Mouse (Mus musculus) forebrain, postnatal 0 days (tissue): ENCODE results near the gene Ccr6. TPM values are rescaled to one million over a fixed set of nuclear protein-coding genes. Genes with fewer than 3 reads are reported as not detected.

Experiments
- ATAC-seq: fragments of 200-750 bp; cut with Nextera tagmentation; 2 replicates; pipeline ENCODE4 v1.8.0; 2017; ENCODE audit warnings: mild to moderate bottlenecking, moderate library complexity
- DNase-seq: peaks from one replicate; pipeline ENCODE4 v3.0.0-alpha.2; 2015
- H3K27ac ChIP-seq: fragments of 300-500 bp; sonication (generic); 2 replicates; pipeline ENCODE4 v1.5.1; 2014; ENCODE audit warnings: low read depth, mild to moderate bottlenecking, antibody characterized with exemption, low read length, moderate library complexity, mixed read lengths
- H3K27me3 ChIP-seq: fragments of 300-500 bp; sonication (generic); 2 replicates; pipeline ENCODE4 v1.6.1; 2014; ENCODE audit warnings: mild to moderate bottlenecking, low read length, mixed read lengths; ENCODE audit not compliant: insufficient read depth
- H3K36me3 ChIP-seq: fragments of 300-500 bp; sonication (generic); 2 replicates; pipeline ENCODE4 v1.6.1; 2014; ENCODE audit warnings: mild to moderate bottlenecking, moderate library complexity; ENCODE audit not compliant: insufficient read depth
- H3K4me1 ChIP-seq: fragments of 300-500 bp; sonication (generic); 2 replicates; pipeline ENCODE4 v1.6.1; 2014; ENCODE audit warnings: antibody characterized with exemption; ENCODE audit not compliant: insufficient read depth
- H3K4me2 ChIP-seq: fragments of 300-500 bp; sonication (generic); 2 replicates; pipeline ENCODE4 v1.6.1; 2014; ENCODE audit warnings: low read depth, mild to moderate bottlenecking, moderate library complexity
- H3K4me3 ChIP-seq: fragments of 300-500 bp; sonication (generic); 2 replicates; pipeline ENCODE4 v1.5.1; 2014; ENCODE audit warnings: low read depth, low read length, mixed read lengths
- H3K9ac ChIP-seq: fragments of 300-500 bp; sonication (generic); 2 replicates; pipeline ENCODE4 v1.6.1; 2014; ENCODE audit warnings: mild to moderate bottlenecking
- H3K9me3 ChIP-seq: fragments of 300-500 bp; sonication (generic); 2 replicates; pipeline ENCODE4 v1.6.1; 2016; ENCODE audit warnings: low read length
- CTCF ChIP-seq: sonication (generic); IDR thresholded peaks from 2 replicates; pipeline ENCODE4 v1.5.1; 2016; ENCODE audit warnings: antibody characterized with exemption, control low read depth, low read depth
- WGBS: fragments of 180-500 bp; shearing (Covaris S2); extraction: QIAGEN DNeasy Blood & Tissue Kit; methylation state at CpG from one replicate; pipeline ENCODE4 v1.1.7; 2014; 5-methylcytosine and 5-hydroxymethylcytosine counted together
- polyA plus RNA-seq: library from polyadenylated mRNA; unstranded; fragments of >200 nt; fragmentation: Nextera tagmentation; extraction: Ambion mirVana; gene quantifications from 2 replicates; pipeline ENCODE4 v1.2.1, GENCODE M21; 2015
- total RNA-seq: library from RNA; depleted of rRNA; stranded (reverse); fragments of >200 nt; gene quantifications from 2 replicates; pipeline ENCODE4 v1.2.3, GENCODE M21; 2014

Gene Ccr6
- total and polyA plus RNA-seq, 2 experiments from 2014 or later, result not detected

- no peak for ATAC-seq
- no peak for DNase-seq
Observed at GRCm38 (mm10) chr17:8223225-8223624, 12.6 kb upstream of the Ccr6 start.

GRCm38 (mm10) chr17:8224072-8224471 lies 11.8 kb upstream of the Ccr6 start:
- DNase-seq, result no peak
- WGBS, result 84% methylated on average over 1 of the region's 1 CpGs
- Histone ChIP-seq H3K27me3 (no peaks in the 10 kb centered on the region), H3K9me3 (no peaks in the 10 kb centered on the region), H3K4me1 (no peaks in the 10 kb centered on the region), H3K27ac (no peak overlapping the region), H3K9ac (no peak overlapping the region), H3K36me3 (no peaks in the 10 kb centered on the region), H3K4me3 (no peak overlapping the region), H3K4me2 (no peak overlapping the region)
- ATAC-seq, result no peak
- no peak for TF ChIP-seq CTCF

More at GRCm38 (mm10) chr17:8223225-8223624, 12.6 kb upstream of the Ccr6 start:
- no peak overlapping the region for H3K4me3 ChIP-seq
- no peak overlapping the region for H3K4me2 ChIP-seq
- H3K4me1 ChIP-seq, result no peaks in the 10 kb centered on the region
- H3K36me3 ChIP-seq, result no peaks in the 10 kb centered on the region
- no peak for TF ChIP-seq CTCF
- no peak overlapping the region for H3K9ac ChIP-seq
- WGBS, result 73% methylated on average over 10 of the region's 10 CpGs
- no peaks in the 10 kb centered on the region for H3K27me3 ChIP-seq
- no peaks in the 10 kb centered on the region for H3K9me3 ChIP-seq
- no peak overlapping the region for H3K27ac ChIP-seq

GRCm38 (mm10) chr17:8225166-8225565 lies 10.7 kb upstream of the Ccr6 start:
- Histone ChIP-seq H3K9ac (no peak overlapping the region), H3K4me1 (no peaks in the 10 kb centered on the region), H3K4me3 (no peak overlapping the region), H3K4me2 (no peak overlapping the region), H3K27ac (no peak overlapping the region), H3K36me3 (no peaks in the 10 kb centered on the region), H3K27me3 (no peaks in the 10 kb centered on the region), H3K9me3 (no peaks in the 10 kb centered on the region)
- WGBS, result 95% methylated on average over 2 of the region's 2 CpGs
- ATAC-seq, result no peak
- no peak for DNase-seq
- TF ChIP-seq CTCF, result no peak

GRCm38 (mm10) chr17:8225746-8226145 lies 10.1 kb upstream of the Ccr6 start:
- DNase-seq, result no peak
- WGBS, result 71% methylated on average over 4 of the region's 4 CpGs

DNA sequence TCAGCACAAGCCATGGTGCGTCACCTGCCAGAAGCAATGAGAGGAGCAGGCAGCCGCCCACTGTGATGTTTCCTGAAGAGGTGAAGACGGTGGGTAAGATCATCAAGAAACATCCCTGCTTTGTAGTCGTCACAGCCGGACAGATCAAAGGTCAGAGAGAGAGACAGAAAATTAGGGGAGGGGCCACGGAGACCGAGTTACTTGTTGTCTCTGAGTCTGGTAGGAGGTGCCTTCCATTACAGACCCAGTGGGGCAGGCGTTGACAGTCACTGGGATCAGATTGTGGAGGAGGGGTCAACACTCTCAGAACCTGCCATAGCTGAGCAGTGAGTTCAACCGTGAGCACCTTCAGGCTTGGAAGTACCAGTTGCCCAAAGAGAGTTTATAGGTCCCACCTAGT lies 7.2 kb upstream of the Ccr6 start:
- no peak for TF ChIP-seq CTCF
- no peak overlapping the region for H3K9ac ChIP-seq
- no peaks in the 10 kb centered on the region for H3K36me3 ChIP-seq
- no peak overlapping the region for H3K27ac ChIP-seq
- no peaks in the 10 kb centered on the region for H3K4me1 ChIP-seq
- no peak overlapping the region for H3K4me2 ChIP-seq
- no peak overlapping the region for H3K4me3 ChIP-seq
- ATAC-seq (no peak), DNase-seq (no peak)
- no peaks in the 10 kb centered on the region for H3K9me3 ChIP-seq
- 58% methylated on average over 9 of the region's 9 CpGs for WGBS
- no peaks in the 10 kb centered on the region for H3K27me3 ChIP-seq

More at GRCm38 (mm10) chr17:8225746-8226145, 10.1 kb upstream of the Ccr6 start:
- no peak overlapping the region for H3K27ac ChIP-seq
- H3K4me1 ChIP-seq, result no peaks in the 10 kb centered on the region
- TF ChIP-seq CTCF, result no peak
- H3K9me3 ChIP-seq, result no peaks in the 10 kb centered on the region
- H3K9ac ChIP-seq, result no peak overlapping the region
- no peaks in the 10 kb centered on the region for H3K36me3 ChIP-seq
- no peak overlapping the region for H3K4me3 ChIP-seq
- ATAC-seq, result no peak
- H3K4me2 ChIP-seq, result no peak overlapping the region
- H3K27me3 ChIP-seq, result no peaks in the 10 kb centered on the region

DNA sequence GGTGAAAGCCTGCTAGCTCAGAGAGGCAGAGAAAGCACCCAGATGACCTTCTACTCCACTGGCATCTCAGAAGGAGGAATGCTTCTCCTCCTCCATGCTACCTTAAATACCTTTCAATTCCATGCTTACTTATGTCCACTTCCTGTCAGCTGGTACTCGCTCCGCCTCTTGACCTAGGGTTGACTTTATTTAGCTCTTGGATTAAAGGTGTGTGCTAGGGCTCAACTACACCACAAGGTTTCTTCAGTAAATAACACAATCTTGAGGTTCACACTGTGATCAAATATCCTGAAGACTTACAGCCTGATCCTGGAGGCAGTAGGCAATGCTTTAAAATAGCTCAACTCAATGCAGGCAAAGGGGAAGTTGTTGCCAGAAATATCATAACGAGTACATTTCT lies 6.2 kb upstream of the Ccr6 start:
- no peak overlapping the region for H3K4me2 ChIP-seq
- DNase-seq (no peak), ATAC-seq (no peak)
- no peaks in the 10 kb centered on the region for H3K27me3 ChIP-seq
- H3K9ac ChIP-seq, result no peak overlapping the region
- no peak for TF ChIP-seq CTCF
- WGBS, result 94% methylated on average over 3 of the region's 3 CpGs
- H3K4me3 ChIP-seq, result no peak overlapping the region
- H3K4me1 ChIP-seq, result no peaks in the 10 kb centered on the region
- H3K36me3 ChIP-seq, result no peaks in the 10 kb centered on the region
- H3K27ac ChIP-seq, result no peak overlapping the region
- H3K9me3 ChIP-seq, result no peaks in the 10 kb centered on the region

DNA sequence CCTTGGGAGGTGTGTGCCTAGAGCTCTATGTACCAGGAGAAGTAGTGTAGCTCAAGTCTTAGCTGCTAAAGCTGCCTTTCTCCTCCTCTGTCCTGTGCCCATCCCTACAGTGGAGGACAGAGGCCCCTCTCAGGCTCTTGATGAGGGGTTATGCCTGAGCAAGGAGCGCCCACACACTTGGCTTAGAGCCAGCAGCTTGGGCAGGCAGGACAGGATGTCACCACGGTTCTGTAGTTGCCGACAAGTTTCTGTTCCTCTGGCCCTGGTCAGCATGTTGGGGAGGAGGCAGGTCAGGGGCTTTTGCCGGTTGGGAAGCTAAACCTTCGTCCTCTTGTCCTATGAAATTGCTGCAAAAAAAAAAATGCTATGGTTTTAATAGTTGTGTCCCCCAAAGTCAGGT lies 3.8 kb upstream of the Ccr6 start:
- TF ChIP-seq CTCF, result no peak
- no peak for DNase-seq
- Histone ChIP-seq H3K27ac (no peak overlapping the region), H3K4me3 (no peak overlapping the region), H3K4me2 (no peak overlapping the region), H3K4me1 (no peaks in the 10 kb centered on the region), H3K9ac (no peak overlapping the region), H3K27me3 (no peaks in the 10 kb centered on the region), H3K36me3 (no peaks in the 10 kb centered on the region), H3K9me3 (no peaks in the 10 kb centered on the region)
- ATAC-seq, result no peak
- WGBS, result 66% methylated on average over 5 of the region's 5 CpGs
